Mouse (Mus musculus): Measurements from ENCODE around the gene Kif5c.

DNA sequence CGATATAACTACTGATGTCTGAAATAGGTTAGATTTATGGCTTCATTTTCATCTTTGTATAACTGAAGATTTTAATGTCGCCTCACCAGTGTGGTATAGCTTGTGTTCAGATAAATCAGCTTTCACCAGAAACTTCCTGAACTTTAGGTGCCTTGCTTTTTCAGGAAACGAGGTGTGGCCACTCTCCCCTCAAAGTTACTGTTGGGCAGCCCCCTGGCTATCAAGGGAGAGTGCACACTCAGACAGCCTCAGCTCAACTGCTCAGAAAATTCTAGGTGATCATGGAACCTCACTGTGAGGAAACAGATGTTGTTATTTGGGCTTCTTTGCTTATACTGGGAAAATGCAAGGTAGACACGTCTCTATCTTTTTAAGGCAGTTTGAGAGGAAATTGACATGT, 194.1 kb downstream of the Kif5c start:
- no peak for TF ChIP-seq CTCF (IDR thresholded peaks at IDR 0.05; ENCODE audit: extremely low read depth, insufficient read depth, low read length)
- TF ChIP-seq POLR2A (IDR thresholded peaks at IDR 0.05; ENCODE audit: extremely low read depth, insufficient read depth, low read length), result no peak

All from cortical plate, adult 2 months (tissue).